Mouse (Mus musculus): ENCODE measurements around the gene Ubb. TPM values are rescaled to one million over a fixed set of nuclear protein-coding genes. Genes with fewer than 3 reads are reported as not detected.

The Ubb gene
- polyA plus RNA-seq, 1 experiment = 4,191 TPM

- TF ChIP-seq CTCF (IDR thresholded peaks at IDR 0.05; ENCODE audit: borderline replicate concordance, extremely low read depth, insufficient read depth, insufficient read length) = no peak
- no peak for TF ChIP-seq POLR2A (IDR thresholded peaks at IDR 0.05; ENCODE audit: borderline replicate concordance, extremely low read depth, insufficient read depth, insufficient read length, poor library complexity, severe bottlenecking)
- DNase-seq (ENCODE audit: low read depth) = peak; percentile 74
These were observed 13.4 kb upstream of the Ubb start for GRCm38 (mm10) chr11:62537590-62537989.

GRCm38 (mm10) chr11:62538321-62539088 lies 12.5 kb upstream of the Ubb start:
- TF ChIP-seq POLR2A (IDR thresholded peaks at IDR 0.05; ENCODE audit: borderline replicate concordance, extremely low read depth, insufficient read depth, insufficient read length, poor library complexity, severe bottlenecking) (no peak), CTCF (IDR thresholded peaks at IDR 0.05; ENCODE audit: borderline replicate concordance, extremely low read depth, insufficient read depth, insufficient read length) (no peak)

GRCm38 (mm10) chr11:62539089-62539890 lies 11.7 kb upstream of the Ubb start, which contains the start of gene Cenpv:
Gene Cenpv, minus strand, starts transcription at chr11:62539261.
- DNase-seq (ENCODE audit: low read depth) = peak; percentile 88
- TF ChIP-seq CTCF (IDR thresholded peaks at IDR 0.05; ENCODE audit: borderline replicate concordance, extremely low read depth, insufficient read depth, insufficient read length) (no peak), POLR2A (IDR thresholded peaks at IDR 0.05; ENCODE audit: borderline replicate concordance, extremely low read depth, insufficient read depth, insufficient read length, poor library complexity, severe bottlenecking) (peak; percentile 91)

More at GRCm38 (mm10) chr11:62538321-62539088, 12.5 kb upstream of the Ubb start:
- DNase-seq (ENCODE audit: low read depth) = peak; percentile 75

GRCm38 (mm10) chr11:62540167-62540566 lies 10.8 kb upstream of the Ubb start:
- DNase-seq (ENCODE audit: low read depth) = no peak

GRCm38 (mm10) chr11:62540969-62541368 lies 10.0 kb upstream of the Ubb start:
- no peak for DNase-seq (ENCODE audit: low read depth)
- TF ChIP-seq CTCF (IDR thresholded peaks at IDR 0.05; ENCODE audit: borderline replicate concordance, extremely low read depth, insufficient read depth, insufficient read length) (no peak), POLR2A (IDR thresholded peaks at IDR 0.05; ENCODE audit: borderline replicate concordance, extremely low read depth, insufficient read depth, insufficient read length, poor library complexity, severe bottlenecking) (no peak)

More at GRCm38 (mm10) chr11:62540167-62540566, 10.8 kb upstream of the Ubb start:
- TF ChIP-seq POLR2A (IDR thresholded peaks at IDR 0.05; ENCODE audit: borderline replicate concordance, extremely low read depth, insufficient read depth, insufficient read length, poor library complexity, severe bottlenecking) (no peak), CTCF (IDR thresholded peaks at IDR 0.05; ENCODE audit: borderline replicate concordance, extremely low read depth, insufficient read depth, insufficient read length) (no peak)

GRCm38 (mm10) chr11:62541581-62541980 lies 9.4 kb upstream of the Ubb start:
- no peak for DNase-seq (ENCODE audit: low read depth)

GRCm38 (mm10) chr11:62543991-62544390 lies 7.0 kb upstream of the Ubb start:
- no peak for DNase-seq (ENCODE audit: low read depth)
- no peak for TF ChIP-seq CTCF (IDR thresholded peaks at IDR 0.05; ENCODE audit: borderline replicate concordance, extremely low read depth, insufficient read depth, insufficient read length)
- TF ChIP-seq POLR2A (IDR thresholded peaks at IDR 0.05; ENCODE audit: borderline replicate concordance, extremely low read depth, insufficient read depth, insufficient read length, poor library complexity, severe bottlenecking) = no peak

More at GRCm38 (mm10) chr11:62541581-62541980, 9.4 kb upstream of the Ubb start:
- TF ChIP-seq POLR2A (IDR thresholded peaks at IDR 0.05; ENCODE audit: borderline replicate concordance, extremely low read depth, insufficient read depth, insufficient read length, poor library complexity, severe bottlenecking) (no peak), CTCF (IDR thresholded peaks at IDR 0.05; ENCODE audit: borderline replicate concordance, extremely low read depth, insufficient read depth, insufficient read length) (no peak)

GRCm38 (mm10) chr11:62549782-62550181 lies 1.2 kb upstream of the Ubb start:
- peak; percentile 80 for DNase-seq (ENCODE audit: low read depth)
- TF ChIP-seq CTCF (IDR thresholded peaks at IDR 0.05; ENCODE audit: borderline replicate concordance, extremely low read depth, insufficient read depth, insufficient read length) = no peak
- TF ChIP-seq POLR2A (IDR thresholded peaks at IDR 0.05; ENCODE audit: borderline replicate concordance, extremely low read depth, insufficient read depth, insufficient read length, poor library complexity, severe bottlenecking) = no peak

GRCm38 (mm10) chr11:62550227-62550685 lies 715 bp upstream of the Ubb start:
- no peak for TF ChIP-seq POLR2A (IDR thresholded peaks at IDR 0.05; ENCODE audit: borderline replicate concordance, extremely low read depth, insufficient read depth, insufficient read length, poor library complexity, severe bottlenecking)
- TF ChIP-seq CTCF (IDR thresholded peaks at IDR 0.05; ENCODE audit: borderline replicate concordance, extremely low read depth, insufficient read depth, insufficient read length) = no peak
- DNase-seq (ENCODE audit: low read depth) = peak; percentile 85

- peak; percentile 96 for DNase-seq (ENCODE audit: low read depth)
- TF ChIP-seq POLR2A (IDR thresholded peaks at IDR 0.05; ENCODE audit: borderline replicate concordance, extremely low read depth, insufficient read depth, insufficient read length, poor library complexity, severe bottlenecking) = peak; percentile 92
- no peak for TF ChIP-seq CTCF (IDR thresholded peaks at IDR 0.05; ENCODE audit: borderline replicate concordance, extremely low read depth, insufficient read depth, insufficient read length)
These were observed 502 bp downstream of the Ubb start for GRCm38 (mm10) chr11:62551226-62552119.

Measured in brain, embryonic 14.5 days (tissue).